In genomic region chr5:134345449-134345848, GRCm38 (mm10) we compare ENCODE assay signal across 9 mouse cellular contexts. TPM values are rescaled to one million over a fixed set of nuclear protein-coding genes. Genes with fewer than 3 reads are reported as not detected.
DNase-seq lines count a peak whose midpoint lies in the region; ATAC-seq lines count a peak whose summit lies in the region.
"Had no signal": no experiment of that assay in that cellular context is flagged by ENCODE, and none has a peak within 500 bp of the region (broad histone marks: within the 10 kb centered on the region; RNA-seq: fewer than 3 reads in every experiment).

No protein-coding gene starts in this region.

- no peaks in the 10 kb centered on the region for H3K27me3 ChIP-seq in hindbrain, embryonic 11.5 days (ENCODE audit: control insufficient read depth, insufficient read depth, low read length)
- no peaks in the 10 kb centered on the region for H3K27me3 ChIP-seq in hindbrain, embryonic 14.5 days (ENCODE audit: control insufficient read depth, insufficient read depth, low read length)
- H3K27me3 ChIP-seq in limb, embryonic 10.5 days (ENCODE audit: low read depth, poor library complexity, severe bottlenecking), result no peaks in the 10 kb centered on the region
- H3K27me3 ChIP-seq: heart, embryonic 15.5 days had no signal

- no peak for ATAC-seq in hindbrain, embryonic 11.5 days (ENCODE audit: low FRiP score)
- no peak for ATAC-seq in hindbrain, embryonic 14.5 days (ENCODE audit: low FRiP score)

- H3K9me3 ChIP-seq in hindbrain, embryonic 11.5 days (ENCODE audit: control insufficient read depth, low read length), result no peaks in the 10 kb centered on the region
- no peaks in the 10 kb centered on the region for H3K9me3 ChIP-seq in hindbrain, embryonic 14.5 days (ENCODE audit: control insufficient read depth, low read length)
- no peaks in the 10 kb centered on the region for H3K9me3 ChIP-seq in limb, embryonic 10.5 days (replicated peaks)
- H3K9me3 ChIP-seq: heart, embryonic 15.5 days had no signal

- 89% methylated on average over 9 of the region's 9 CpGs for WGBS in hindbrain, embryonic 11.5 days
- 81% methylated on average over 9 of the region's 9 CpGs for WGBS in hindbrain, embryonic 14.5 days
- WGBS in limb, embryonic 10.5 days, result 90% methylated on average over 9 of the region's 9 CpGs

- no peak overlapping the region for H3K4me3 ChIP-seq in hindbrain, embryonic 11.5 days (ENCODE audit: low read depth, low read length)
- no peak overlapping the region for H3K4me3 ChIP-seq in hindbrain, embryonic 14.5 days (replicated peaks; ENCODE audit: low read length)
- no peak overlapping the region for H3K4me3 ChIP-seq in limb, embryonic 10.5 days
- H3K4me3 ChIP-seq: heart, embryonic 15.5 days had no signal

- no peaks in the 10 kb centered on the region for H3K4me1 ChIP-seq in hindbrain, embryonic 11.5 days (replicated peaks; ENCODE audit: control insufficient read depth, insufficient read depth, low read length)
- H3K4me1 ChIP-seq in hindbrain, embryonic 14.5 days (replicated peaks; ENCODE audit: control insufficient read depth, insufficient read depth, low read length), result no peaks in the 10 kb centered on the region
- peaks cover 7% of the 10 kb centered on the region for H3K4me1 ChIP-seq in limb, embryonic 10.5 days

- H3K4me2 ChIP-seq in hindbrain, embryonic 11.5 days (replicated peaks; ENCODE audit: low read depth, low read length), result no peak overlapping the region
- no peak overlapping the region for H3K4me2 ChIP-seq in hindbrain, embryonic 14.5 days (replicated peaks)
- H3K4me2 ChIP-seq: heart, embryonic 15.5 days had no signal

- no peak overlapping the region for H3K27ac ChIP-seq in hindbrain, embryonic 11.5 days (ENCODE audit: low read depth, low read length)
- no peak overlapping the region for H3K27ac ChIP-seq in hindbrain, embryonic 14.5 days
- no peak overlapping the region for H3K27ac ChIP-seq in limb, embryonic 10.5 days
- H3K27ac ChIP-seq: heart, embryonic 15.5 days had no signal

- H3K36me3 ChIP-seq in hindbrain, embryonic 11.5 days (ENCODE audit: control insufficient read depth, insufficient read depth, low read length), result no peaks in the 10 kb centered on the region
- no peaks in the 10 kb centered on the region for H3K36me3 ChIP-seq in hindbrain, embryonic 14.5 days (replicated peaks; ENCODE audit: control insufficient read depth, insufficient read depth)
- H3K36me3 ChIP-seq in limb, embryonic 10.5 days, result no peaks in the 10 kb centered on the region
- H3K36me3 ChIP-seq: heart, embryonic 15.5 days had no signal

- DNase-seq in hindbrain, embryonic 11.5 days (ENCODE audit: low spot score), result peak; percentile 32
- no peak for DNase-seq in hindbrain, embryonic 14.5 days (ENCODE audit: low spot score)
- peak; percentile 27 for DNase-seq in 3134 (ENCODE audit: extremely low read depth, insufficient read length, low spot score)
- DNase-seq in CD8-positive naive resting alpha-beta T cell, adult 2 months (ENCODE audit: low read depth in 2 of 2, low spot score in 2 of 2), result peak; percentile 49 to 52
- peak; percentile 71 for DNase-seq in induced T-regulatory cell, adult 2 months (ENCODE audit: low read depth)
- DNase-seq in embryo, embryonic 9.5 days (ENCODE audit: extremely low spot score), result no peak
- DNase-seq in limb, embryonic 10.5 days (ENCODE audit: low spot score), result no peak
- DNase-seq in cerebellum, adult 11 months, result no peak

- H3K9ac ChIP-seq in hindbrain, embryonic 11.5 days (ENCODE audit: low read depth, low read length), result no peak overlapping the region
- no peak overlapping the region for H3K9ac ChIP-seq in hindbrain, embryonic 14.5 days
- H3K9ac ChIP-seq: heart, embryonic 15.5 days had no signal

RNA-seq across cellular contexts. Expression of gene Gtf2i, which starts 30.9 kb away (rescaled TPM):
- polyA plus RNA-seq in hindbrain, embryonic 11.5 days (2014; fragmentation: Nextera tagmentation; extraction: Ambion mirVana), result 178 and 181 TPM in 2 replicates
- 126 TPM in 2 replicates for polyA plus RNA-seq in hindbrain, embryonic 14.5 days (2014; fragmentation: Nextera tagmentation; extraction: Ambion mirVana)
- polyA plus RNA-seq in limb, embryonic 10.5 days (2016; fragmentation: Nextera tagmentation; extraction: Ambion mirVana), result 180 and 204 TPM in 2 replicates

Comparison
In these comparisons a context has a peak if more than half of its experiments do, and no peak if none do; other contexts are left out.
1. DNase-seq: peak in hindbrain, embryonic 11.5 days (single experiment), 3134 (single experiment), CD8-positive naive resting alpha-beta T cell, adult 2 months (2 of 2) and induced T-regulatory cell, adult 2 months (single experiment); none in hindbrain, embryonic 14.5 days (single experiment), embryo, embryonic 9.5 days (single experiment), limb, embryonic 10.5 days (single experiment) and cerebellum, adult 11 months (single experiment).